12 mouse cellular contexts compared by ENCODE assay signal in the genomic region with DNA sequence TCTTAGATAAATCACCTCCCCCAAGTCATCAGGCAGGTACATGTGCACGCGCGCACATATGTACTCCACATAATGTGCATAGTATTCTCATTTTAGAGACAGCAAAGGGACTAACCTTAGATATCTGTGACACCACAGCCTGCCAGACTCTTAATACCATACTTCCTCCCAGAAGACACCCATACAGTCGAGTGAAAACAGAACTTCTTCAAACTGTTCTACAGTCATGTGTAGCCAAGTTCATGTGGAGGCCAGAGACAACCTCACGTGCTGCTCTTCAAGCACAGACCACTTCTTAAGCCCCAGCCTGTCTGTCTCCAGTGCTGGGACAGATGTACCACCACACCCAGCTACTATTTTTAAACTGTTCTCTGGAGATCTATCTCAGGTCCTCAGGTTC.
"Had no signal": no experiment of that assay in that cellular context is flagged by ENCODE, and none has a peak within 500 bp of the region (broad histone marks: within the 10 kb centered on the region; RNA-seq: fewer than 3 reads in every experiment).

No protein-coding gene starts in this region.

- ATAC-seq: midbrain, embryonic 16.5 days had no signal

- H3K27me3 ChIP-seq: limb, embryonic 15.5 days; midbrain, embryonic 12.5 days had no signal

- H3K4me2 ChIP-seq: limb, embryonic 15.5 days; lung, embryonic 14.5 days; midbrain, embryonic 12.5 days had no signal

- DNase-seq: kidney, adult 8-10 months; kidney, postnatal 25 days; layer of hippocampus, postnatal 36 days; lung, embryonic 14.5 days; lung, postnatal 10 days; lung, postnatal 4 days; thymus, postnatal 4 days had no signal

- H3K9me3 ChIP-seq: limb, embryonic 15.5 days; midbrain, embryonic 12.5 days had no signal

- H3K4me3 ChIP-seq: limb, embryonic 15.5 days; midbrain, embryonic 12.5 days had no signal

- H3K4me1 ChIP-seq: limb, embryonic 15.5 days had no signal

- H3K9ac ChIP-seq: limb, embryonic 15.5 days; liver, embryonic 14.5 days; lung, embryonic 14.5 days; midbrain, embryonic 12.5 days had no signal

- H3K27ac ChIP-seq: limb, embryonic 15.5 days; liver, embryonic 14.5 days; midbrain, embryonic 12.5 days; stomach, postnatal 0 days had no signal
